Mouse (Mus musculus) lung, embryonic 16.5 days (tissue): Measurements from ENCODE around the gene Gm47959. TPM values are rescaled to one million over a fixed set of nuclear protein-coding genes. Genes with fewer than 3 reads are reported as not detected.
"Not testable (repeated sequence)": the region's sequence is repeated elsewhere in the genome, so short reads cannot be mapped to it uniquely, and the experiment has no call there.

Experiments
- ATAC-seq: fragments of 200-750 bp; cut with Nextera tagmentation; 2 replicates; pipeline ENCODE4 v1.8.0; 2017; ENCODE audit warnings: low read depth, mild to moderate bottlenecking, moderate library complexity
- H3K27ac ChIP-seq: fragments of 300-500 bp; sonication (generic); 2 replicates; pipeline ENCODE4 v1.5.1; 2014; ENCODE audit warnings: mild to moderate bottlenecking, control low read depth, low read length
- H3K27me3 ChIP-seq: fragments of 300-500 bp; sonication (generic); 2 replicates; pipeline ENCODE4 v1.6.1; 2014; ENCODE audit warnings: low read depth, low read length, mixed read lengths; ENCODE audit not compliant: control insufficient read depth, insufficient read depth
- H3K36me3 ChIP-seq: fragments of 300-500 bp; sonication (generic); 2 replicates; pipeline ENCODE4 v1.6.1; 2014; ENCODE audit warnings: low read length; ENCODE audit not compliant: control insufficient read depth, insufficient read depth
- H3K4me1 ChIP-seq: fragments of 300-500 bp; sonication (generic); replicated peaks from 2 replicates; pipeline ENCODE4 v1.6.1; 2014; ENCODE audit warnings: low read length, mixed read lengths; ENCODE audit not compliant: control insufficient read depth, insufficient read depth
- H3K4me2 ChIP-seq: fragments of 300-500 bp; sonication (generic); 2 replicates; pipeline ENCODE4 v1.6.1; 2014; ENCODE audit warnings: low read depth, low read length, control low read depth
- H3K4me3 ChIP-seq: fragments of 300-500 bp; sonication (generic); 2 replicates; pipeline ENCODE4 v1.5.1; 2014; ENCODE audit warnings: mild to moderate bottlenecking, low read length, control low read depth
- H3K9ac ChIP-seq: fragments of 300-500 bp; sonication (generic); 2 replicates; pipeline ENCODE4 v1.6.1; 2014; ENCODE audit warnings: low read length, control low read depth
- H3K9me3 ChIP-seq: fragments of 300-500 bp; sonication (generic); 2 replicates; pipeline ENCODE4 v1.6.1; 2016; ENCODE audit warnings: low read length; ENCODE audit not compliant: control insufficient read depth
- WGBS: fragments of 180-500 bp; shearing (Covaris S2); extraction: QIAGEN DNeasy Blood & Tissue Kit; methylation state at CpG from one replicate; pipeline ENCODE4 v1.1.7; 2014; 5-methylcytosine and 5-hydroxymethylcytosine counted together
- polyA plus RNA-seq: library from polyadenylated mRNA; unstranded; fragments of >200 nt; fragmentation: Nextera tagmentation; extraction: Ambion mirVana; gene quantifications from 2 replicates; pipeline ENCODE4 v1.2.1, GENCODE M21; 2015

The Gm47959 gene
- polyA plus RNA-seq, result not detected in 2 replicates

DNA sequence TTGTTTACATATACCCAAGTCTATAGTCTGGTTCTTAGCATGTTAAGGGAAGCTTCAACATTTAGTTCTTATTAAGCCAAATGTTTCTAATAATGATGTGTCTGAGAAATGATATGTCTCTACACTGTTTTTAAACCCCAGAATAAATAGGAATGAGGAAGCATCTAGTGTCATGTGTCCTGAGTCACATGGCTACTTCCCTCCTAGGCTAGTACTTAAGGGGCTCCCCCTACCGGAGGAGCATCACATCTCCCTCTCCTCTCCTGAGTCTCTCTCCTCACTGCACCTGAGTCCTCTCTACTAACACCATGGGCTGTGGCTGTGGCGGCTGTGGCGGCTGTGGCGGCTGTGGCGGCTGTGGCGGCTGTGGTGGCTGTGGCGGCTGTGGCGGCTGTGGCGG lies at the start of gene Gm47959:
Gm47959 (plus strand) TSS at position 243 of the 400 bp plus-strand sequence.
- 97% methylated on average over 6 of the region's 9 CpGs for WGBS
- not testable (repeated sequence) for H3K27ac ChIP-seq, ATAC-seq, H3K9ac ChIP-seq, H3K4me1 ChIP-seq, H3K4me2 ChIP-seq, H3K9me3 ChIP-seq, H3K4me3 ChIP-seq, H3K36me3 ChIP-seq, H3K27me3 ChIP-seq

- not testable (repeated sequence) for H3K4me1 ChIP-seq, H3K27me3 ChIP-seq, H3K4me3 ChIP-seq, H3K4me2 ChIP-seq, H3K36me3 ChIP-seq, ATAC-seq, H3K9me3 ChIP-seq, H3K27ac ChIP-seq, H3K9ac ChIP-seq
These were observed 44.4 kb upstream of the Gm47959 start, which contains the start of gene Gm7544 for GRCm38 (mm10) chr1:82955913-82956312. Gene Gm7544, minus strand, starts transcription at chr1:82956013.

DNA sequence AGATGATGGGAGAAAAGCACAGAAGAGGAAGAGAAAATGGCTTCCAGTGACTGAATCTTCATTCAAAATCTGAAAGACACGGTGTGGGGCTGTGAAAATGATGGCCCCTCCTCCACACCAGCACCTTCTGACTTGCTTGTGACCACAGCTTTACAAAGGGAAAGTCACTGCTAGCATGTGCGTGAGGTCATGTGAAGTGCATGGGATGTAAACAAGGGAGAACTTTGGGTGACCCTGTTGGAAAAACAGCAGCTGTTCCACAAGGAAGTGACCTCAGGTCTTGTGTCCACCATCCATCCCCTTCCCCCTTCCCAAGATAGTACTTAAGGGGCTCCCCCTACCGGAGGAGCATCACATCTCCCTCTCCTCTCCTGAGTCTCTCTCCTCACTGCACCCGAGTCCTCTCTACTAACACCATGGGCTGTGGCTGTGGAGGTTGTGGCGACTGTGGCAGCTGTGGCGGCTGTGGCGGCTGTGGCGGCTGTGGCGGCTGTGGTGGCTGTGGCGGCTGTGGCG lies 40.4 kb upstream of the Gm47959 start, which contains the start of gene Gm47955:
Gm47955 (plus strand) TSS at position 417 of the 516 bp plus-strand sequence.
- no peaks in the 10 kb centered on the region for H3K4me1 ChIP-seq
- 79% methylated on average over 9 of the region's 11 CpGs for WGBS
- ATAC-seq, result no peak
- no peak within 1 kb of the TSS for H3K9ac ChIP-seq
- no peaks in the 10 kb centered on the region for H3K36me3 ChIP-seq
- no peak within 1 kb of the TSS for H3K4me2 ChIP-seq
- no peak within 1 kb of the TSS for H3K27ac ChIP-seq
- H3K4me3 ChIP-seq, result no peak within 1 kb of the TSS
- no peaks in the 10 kb centered on the region for H3K9me3 ChIP-seq
- no peaks in the 10 kb centered on the region for H3K27me3 ChIP-seq

- H3K4me3 ChIP-seq, result no peak overlapping the region
- H3K9ac ChIP-seq, result no peak overlapping the region
- no peaks in the 10 kb centered on the region for H3K36me3 ChIP-seq
- WGBS, result 67% methylated on average over 3 of the region's 3 CpGs
- H3K27ac ChIP-seq, result no peak overlapping the region
- H3K4me1 ChIP-seq, result no peaks in the 10 kb centered on the region
- no peak overlapping the region for H3K4me2 ChIP-seq
- no peaks in the 10 kb centered on the region for H3K27me3 ChIP-seq
- H3K9me3 ChIP-seq, result no peaks in the 10 kb centered on the region
- ATAC-seq, result no peak
These were observed 33.9 kb upstream of the Gm47959 start for GRCm38 (mm10) chr1:82966413-82966812.

- peaks cover 5% of the 10 kb centered on the region; the same call in 1 of the 2 replicates for H3K4me1 ChIP-seq
- H3K4me2 ChIP-seq, result no peak overlapping the region
- peak; percentile 82 for ATAC-seq
- peak overlapping the region; percentile 70 for H3K27ac ChIP-seq
- H3K27me3 ChIP-seq, result no peaks in the 10 kb centered on the region
- H3K9ac ChIP-seq, result no peak overlapping the region
- H3K36me3 ChIP-seq, result no peaks in the 10 kb centered on the region
- H3K9me3 ChIP-seq, result no peaks in the 10 kb centered on the region
- 13% methylated on average over 4 of the region's 4 CpGs for WGBS
- no peak overlapping the region for H3K4me3 ChIP-seq
These were observed 28.3 kb upstream of the Gm47959 start for GRCm38 (mm10) chr1:82972046-82972445.

DNA sequence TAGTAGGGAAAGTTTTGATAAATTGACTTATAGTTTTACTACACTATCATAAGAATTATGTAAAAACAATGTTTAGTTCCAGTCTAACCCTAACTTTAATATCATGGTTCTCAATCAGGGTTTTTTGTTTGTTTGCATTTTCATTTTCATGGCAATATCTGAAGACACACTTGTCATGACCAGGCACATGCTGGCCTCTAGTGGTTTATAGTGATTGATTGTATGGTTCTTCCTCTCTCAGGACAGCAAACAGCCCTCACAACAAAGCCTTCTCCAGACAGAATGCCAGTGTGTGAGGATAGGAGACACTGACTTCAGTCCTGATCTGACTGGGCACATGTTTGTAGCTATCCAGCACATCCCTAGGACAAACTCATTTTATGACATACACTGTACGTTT lies 27.1 kb upstream of the Gm47959 start:
- no peak for ATAC-seq
- Histone ChIP-seq H3K4me1 (peaks cover 5% of the 10 kb centered on the region; the same call in 1 of the 2 replicates), H3K9ac (no peak overlapping the region), H3K36me3 (no peaks in the 10 kb centered on the region), H3K9me3 (no peaks in the 10 kb centered on the region), H3K27me3 (no peaks in the 10 kb centered on the region), H3K4me2 (no peak overlapping the region), H3K4me3 (no peak overlapping the region), H3K27ac (peak overlapping the region; percentile 69)
- 59% methylated on average over 1 of the region's 1 CpGs for WGBS

- Histone ChIP-seq H3K9ac (no peak overlapping the region), H3K4me3 (no peak overlapping the region), H3K4me2 (no peak overlapping the region), H3K4me1 (peaks cover 5% of the 10 kb centered on the region; the same call in 1 of the 2 replicates), H3K9me3 (no peaks in the 10 kb centered on the region), H3K27me3 (no peaks in the 10 kb centered on the region), H3K36me3 (no peaks in the 10 kb centered on the region), H3K27ac (peak overlapping the region; percentile 69)
- WGBS, result 47% methylated on average over 6 of the region's 6 CpGs
- peak; percentile 61 for ATAC-seq
These were observed 26.4 kb upstream of the Gm47959 start for GRCm38 (mm10) chr1:82973901-82974300.

GRCm38 (mm10) chr1:82974342-82974741 lies 26.0 kb upstream of the Gm47959 start:
- no peaks in the 10 kb centered on the region for H3K27me3 ChIP-seq
- no peak overlapping the region for H3K4me3 ChIP-seq
- peaks cover 5% of the 10 kb centered on the region; the same call in 1 of the 2 replicates for H3K4me1 ChIP-seq
- WGBS, result 67% methylated on average over 9 of the region's 9 CpGs
- H3K9ac ChIP-seq, result no peak overlapping the region
- H3K27ac ChIP-seq, result peak overlapping the region; percentile 59
- no peaks in the 10 kb centered on the region for H3K9me3 ChIP-seq
- no peaks in the 10 kb centered on the region for H3K36me3 ChIP-seq
- no peak overlapping the region for H3K4me2 ChIP-seq
- ATAC-seq, result peak; percentile 86

DNA sequence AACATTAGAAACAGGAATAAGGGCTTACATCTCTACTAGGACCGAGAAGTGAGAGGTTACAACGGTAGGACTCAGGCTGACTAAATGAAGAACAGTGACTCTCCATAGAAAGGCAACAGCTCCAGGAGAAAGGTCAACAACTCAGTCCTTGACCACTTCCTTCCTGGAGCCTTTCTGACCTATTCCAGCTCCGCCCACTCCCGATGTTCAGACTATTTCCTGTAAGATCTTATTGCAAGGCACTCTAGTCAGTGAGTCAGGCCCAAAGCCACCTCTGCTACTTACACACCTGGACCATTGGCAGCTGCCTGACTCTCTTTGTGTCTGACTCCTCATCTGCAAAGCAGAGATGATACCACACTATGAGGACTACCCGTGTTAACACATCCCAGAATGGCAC lies 24.6 kb upstream of the Gm47959 start:
- Histone ChIP-seq H3K27me3 (no peaks in the 10 kb centered on the region), H3K4me1 (peaks cover 5% of the 10 kb centered on the region; the same call in 1 of the 2 replicates), H3K9ac (no peak overlapping the region), H3K27ac (no peak overlapping the region), H3K9me3 (no peaks in the 10 kb centered on the region), H3K4me2 (no peak overlapping the region), H3K4me3 (no peak overlapping the region), H3K36me3 (no peaks in the 10 kb centered on the region)
- WGBS, result 65% methylated on average over 5 of the region's 5 CpGs
- no peak for ATAC-seq

GRCm38 (mm10) chr1:82977840-82978239 lies 22.5 kb upstream of the Gm47959 start:
- no peak overlapping the region for H3K27ac ChIP-seq
- no peak overlapping the region for H3K4me2 ChIP-seq
- H3K36me3 ChIP-seq, result no peaks in the 10 kb centered on the region
- H3K27me3 ChIP-seq, result no peaks in the 10 kb centered on the region
- H3K9me3 ChIP-seq, result no peaks in the 10 kb centered on the region
- H3K4me3 ChIP-seq, result no peak overlapping the region
- no peak for ATAC-seq
- H3K4me1 ChIP-seq, result no peaks in the 10 kb centered on the region
- H3K9ac ChIP-seq, result no peak overlapping the region
